Mouse (Mus musculus): ENCODE data around the gene Gm45337.
A peak's percentile ranks its signal among the peaks of the same experiment; 100 is the strongest.
"Not testable (repeated sequence)": the region's sequence is repeated elsewhere in the genome, so short reads cannot be mapped to it uniquely, and the experiment has no call there.

The Gm45337 gene

DNA sequence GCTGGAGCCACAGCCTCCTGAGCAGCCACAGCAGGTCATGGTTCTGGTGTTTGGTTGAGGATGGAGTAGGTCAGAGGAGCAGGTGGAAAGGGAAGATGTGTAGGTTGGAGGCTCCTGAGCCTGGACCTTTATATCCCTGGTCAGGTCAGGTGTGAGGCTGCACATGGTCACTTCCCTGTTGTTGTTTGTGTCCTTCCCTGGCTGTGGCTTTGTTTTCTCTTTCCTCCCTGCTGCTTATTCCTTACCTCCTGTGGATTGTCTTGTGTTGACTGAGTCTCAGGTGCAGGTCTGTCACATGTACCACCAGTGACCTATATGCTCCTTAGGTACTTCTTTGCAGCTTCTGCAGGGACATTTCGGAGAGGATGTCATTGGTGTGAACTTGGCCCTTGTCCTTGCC lies at the start of gene Gm45337:
Gene Gm45337, minus strand, starts transcription at position 101 of the 400 bp plus-strand sequence.
- DNase-seq (ENCODE audit: low read depth) = no peak

- no peak for DNase-seq (ENCODE audit: low read depth)
Observed at GRCm38 (mm10) chr7:142190289-142190688, 45.9 kb upstream of the Gm45337 start, which contains the start of gene Gm10153. Gene Gm10153, minus strand, starts transcription at chr7:142190389.

GRCm38 (mm10) chr7:142188156-142188555 lies 43.7 kb upstream of the Gm45337 start:
- DNase-seq (ENCODE audit: low read depth) = no peak

- DNase-seq (ENCODE audit: low read depth) = no peak
Observed at GRCm38 (mm10) chr7:142181021-142181420, 36.6 kb upstream of the Gm45337 start.

- no peak for DNase-seq (ENCODE audit: low read depth)
Observed at GRCm38 (mm10) chr7:142178685-142179084, 34.3 kb upstream of the Gm45337 start.

- DNase-seq (ENCODE audit: low read depth) = not testable (repeated sequence)
Observed at GRCm38 (mm10) chr7:142175905-142176304, 31.5 kb upstream of the Gm45337 start, which contains the start of gene Krtap5-2. Gene Krtap5-2, minus strand, starts transcription at chr7:142176005.

DNA sequence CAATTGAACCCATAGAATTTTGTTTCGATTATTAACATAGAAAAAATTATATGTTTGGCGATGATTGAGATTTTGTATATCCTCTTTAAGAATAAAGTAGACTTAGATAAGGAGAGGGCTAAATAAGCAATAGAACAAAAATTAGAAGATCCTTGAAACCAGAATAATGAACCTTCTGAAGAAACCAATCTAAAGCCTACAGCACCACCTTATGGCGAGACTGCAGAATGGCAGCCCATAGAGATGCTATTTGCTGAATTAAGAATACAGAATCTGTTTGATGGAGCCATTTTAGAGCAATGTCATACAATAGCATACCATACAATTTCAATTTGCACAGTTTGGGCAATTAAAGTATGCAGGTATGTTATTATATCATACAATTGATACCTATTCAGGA lies 25.4 kb upstream of the Gm45337 start:
- no peak for DNase-seq (ENCODE audit: low read depth)

DNA sequence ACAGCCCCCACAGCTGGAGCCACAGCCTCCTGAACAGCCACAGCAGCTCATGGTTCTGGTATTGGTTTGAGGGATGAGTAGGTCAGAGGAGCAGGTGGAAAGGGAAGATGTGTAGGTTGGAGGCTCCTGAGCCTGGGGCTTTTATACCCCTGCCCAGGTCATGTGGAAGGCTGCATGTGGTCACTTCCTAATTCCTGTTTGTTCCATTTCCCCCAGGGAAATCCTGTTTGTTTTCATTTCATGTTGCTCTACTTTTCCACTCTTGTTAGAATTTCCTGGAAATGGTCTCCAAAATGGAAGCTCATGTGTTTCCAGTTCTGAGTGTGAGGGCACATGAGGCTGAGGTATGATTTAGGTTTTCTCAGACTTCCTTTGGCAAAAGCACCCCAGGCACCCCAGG lies 21.2 kb upstream of the Gm45337 start, which contains the start of gene Gm4553:
Gene Gm4553, minus strand, starts transcription at position 101 of the 400 bp plus-strand sequence.
- DNase-seq (ENCODE audit: low read depth) = not testable (repeated sequence)

GRCm38 (mm10) chr7:142159366-142159765 lies 15.0 kb upstream of the Gm45337 start:
- no peak for DNase-seq (ENCODE audit: low read depth)

GRCm38 (mm10) chr7:142157013-142157412 lies 12.6 kb upstream of the Gm45337 start, which contains the start of gene Gm29735:
Gene Gm29735, minus strand, starts transcription at chr7:142157113.
- not testable (repeated sequence) for DNase-seq (ENCODE audit: low read depth)

GRCm38 (mm10) chr7:142155308-142155707 lies 10.9 kb upstream of the Gm45337 start:
- no peak for DNase-seq (ENCODE audit: low read depth)

- DNase-seq (ENCODE audit: low read depth) = no peak
Observed at GRCm38 (mm10) chr7:142152191-142152590, 7.8 kb upstream of the Gm45337 start.

GRCm38 (mm10) chr7:142148633-142149032 lies 4.2 kb upstream of the Gm45337 start:
- no peak for DNase-seq (ENCODE audit: low read depth)

GRCm38 (mm10) chr7:142146033-142146432 lies 1.6 kb upstream of the Gm45337 start:
- DNase-seq (ENCODE audit: low read depth) = peak; percentile 3

DNA sequence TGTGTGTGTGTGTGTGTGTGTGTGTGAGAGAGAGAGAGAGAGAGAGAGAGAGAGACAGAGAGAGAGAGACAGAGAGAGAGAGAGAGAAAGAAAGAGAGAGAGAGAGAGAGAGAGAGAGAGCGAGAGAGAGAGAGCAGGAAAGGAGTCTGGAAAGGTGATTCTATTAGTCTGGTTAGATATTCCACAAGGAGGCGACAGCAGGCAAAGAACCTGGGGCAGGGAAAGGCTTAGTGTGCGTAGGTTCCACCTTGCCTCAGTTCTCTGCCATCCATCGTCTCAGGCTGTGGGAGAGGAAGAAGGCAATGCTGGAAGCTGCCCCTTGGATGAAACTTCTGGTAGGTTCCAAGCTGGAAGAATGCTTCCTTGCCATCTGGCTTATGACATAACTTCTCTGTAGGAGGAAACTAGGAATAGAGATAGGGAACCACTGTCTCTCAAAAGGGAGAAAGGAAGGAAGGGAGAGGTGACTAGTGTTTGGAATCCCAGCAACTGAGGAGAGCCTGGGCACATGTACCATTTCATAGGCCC lies 1.1 kb upstream of the Gm45337 start:
- DNase-seq (ENCODE audit: low read depth) = no peak

DNA sequence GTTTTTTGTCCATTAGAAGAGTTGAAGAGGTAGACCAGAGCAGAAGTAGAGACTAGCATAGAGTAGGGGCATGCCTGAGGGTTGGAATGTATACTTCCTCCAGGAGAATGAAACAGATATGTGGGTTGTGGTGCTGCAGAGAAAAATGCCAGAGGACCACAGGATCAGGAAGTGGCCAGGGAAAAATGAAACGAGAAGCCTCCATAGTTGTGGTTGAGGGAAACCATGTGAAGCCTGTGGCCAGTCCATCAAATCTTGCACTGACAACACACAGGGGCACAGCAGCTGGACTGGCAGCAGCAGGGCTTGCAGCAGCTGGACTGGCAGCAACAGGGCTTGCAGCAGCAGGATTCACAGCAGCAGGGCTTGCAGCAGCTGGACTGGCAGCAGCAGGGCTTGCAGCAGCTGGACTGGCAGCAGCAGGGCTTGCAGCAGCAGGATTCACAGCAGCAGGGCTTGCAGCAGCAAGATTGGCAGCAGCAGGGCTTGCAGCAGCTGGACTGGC lies 849 bp downstream of the Gm45337 start:
- DNase-seq (ENCODE audit: low read depth) = not testable (repeated sequence)

DNA sequence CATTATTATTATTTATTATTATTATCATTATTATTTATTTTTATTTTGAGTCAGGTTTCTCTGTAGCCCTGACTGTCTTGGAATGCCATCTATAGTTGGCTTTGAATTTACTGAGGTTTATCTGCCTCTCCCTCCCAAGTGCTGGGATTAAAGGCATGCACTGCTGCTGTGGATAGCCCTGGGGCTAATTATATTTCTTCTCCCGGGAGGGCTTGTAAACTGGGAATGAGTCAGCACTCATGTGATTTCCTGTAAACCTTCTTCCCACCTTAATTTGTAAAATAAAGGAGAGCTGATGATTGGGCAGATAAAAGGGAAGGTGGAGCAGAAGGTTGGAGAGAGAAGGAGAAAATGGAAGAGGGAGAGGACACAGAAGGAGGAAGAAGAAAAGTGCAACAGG lies 3.7 kb downstream of the Gm45337 start:
- DNase-seq (ENCODE audit: low read depth) = no peak

DNA sequence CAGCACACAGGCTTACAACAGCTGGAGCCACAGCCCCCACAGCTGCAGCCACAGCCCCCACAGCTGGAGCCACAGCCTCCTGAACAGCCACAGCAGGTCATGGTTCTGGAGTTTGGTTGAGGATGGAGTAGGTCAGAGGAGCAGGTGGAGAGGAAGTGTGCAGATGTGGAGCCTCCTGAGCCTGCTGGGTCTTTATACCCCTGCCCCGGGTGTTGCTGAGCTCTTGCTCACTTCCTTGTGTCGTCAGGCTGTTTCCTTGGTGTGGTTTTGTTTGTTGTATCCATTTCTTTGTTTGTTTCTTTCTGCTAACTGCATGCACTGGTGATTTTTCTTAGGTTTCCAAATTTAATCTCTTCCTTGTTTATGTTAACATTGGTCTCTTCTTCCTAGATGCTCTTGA lies 8.5 kb downstream of the Gm45337 start, which contains the start of gene Gm39115:
Gene Gm39115, minus strand, starts transcription at position 101 of the 400 bp plus-strand sequence.
- DNase-seq (ENCODE audit: low read depth) = not testable (repeated sequence)

DNA sequence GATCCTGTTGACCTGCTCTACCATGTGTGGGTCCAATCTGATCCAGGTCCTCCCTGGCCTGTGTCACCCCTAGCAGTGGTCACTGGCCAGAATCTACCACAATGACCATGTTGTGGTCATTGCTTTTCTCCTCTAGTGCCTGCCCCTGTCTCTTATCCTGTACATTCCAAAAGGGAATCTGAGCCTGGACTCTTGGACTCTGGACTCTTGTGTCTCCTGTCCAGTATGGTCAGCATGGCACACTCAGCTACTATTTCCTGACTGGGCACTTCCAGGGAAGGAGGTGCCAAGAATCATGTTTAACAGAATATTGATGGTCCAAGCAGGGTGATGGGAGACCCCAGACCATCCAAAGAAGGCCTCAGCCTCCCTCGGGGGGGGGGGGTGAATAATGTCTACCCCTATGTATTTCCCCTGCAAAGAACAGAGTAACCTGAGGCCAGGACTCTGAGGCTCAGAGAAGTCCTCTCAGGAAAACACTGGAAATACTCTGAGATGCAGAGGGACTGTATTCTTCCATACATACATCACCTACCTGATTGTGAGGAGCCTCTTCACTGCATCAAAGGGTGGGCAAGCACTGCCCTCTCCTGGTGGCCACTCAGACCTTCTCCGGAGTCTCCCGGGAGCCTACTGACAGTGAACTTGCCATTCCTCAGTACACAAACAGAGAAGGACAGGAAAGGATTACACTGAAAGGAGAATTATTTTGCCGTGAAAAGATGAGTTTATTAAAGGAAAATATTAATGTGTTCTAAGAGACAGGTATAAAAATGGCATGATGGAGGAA lies 10.0 kb downstream of the Gm45337 start:
- DNase-seq (ENCODE audit: low read depth) = no peak

- DNase-seq (ENCODE audit: low read depth) = no peak
Observed at GRCm38 (mm10) chr7:142128843-142129242, 15.6 kb downstream of the Gm45337 start.

DNA sequence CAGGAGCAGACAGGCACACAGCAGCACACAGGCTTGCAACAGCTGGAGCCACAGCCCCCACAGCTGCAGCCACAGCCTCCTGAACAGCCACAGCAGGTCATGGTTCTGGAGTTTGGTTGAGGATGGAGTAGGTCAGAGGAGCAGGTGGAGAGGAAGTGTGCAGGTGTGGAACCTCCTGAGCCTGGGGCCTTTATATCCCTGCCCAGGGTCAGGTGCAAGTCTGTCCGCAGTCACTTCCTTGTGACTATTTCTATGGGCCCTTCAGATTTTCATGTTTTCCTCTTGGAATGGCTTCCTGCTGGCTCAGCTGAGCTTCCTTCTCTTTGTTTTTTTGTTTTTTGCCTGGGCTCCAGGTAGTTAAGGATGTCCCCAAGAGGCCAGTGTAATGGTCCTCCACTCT lies 23.8 kb downstream of the Gm45337 start, which contains the start of gene Gm45618:
Gene Gm45618, minus strand, starts transcription at position 101 of the 400 bp plus-strand sequence.
- not testable (repeated sequence) for DNase-seq (ENCODE audit: low read depth)

DNA sequence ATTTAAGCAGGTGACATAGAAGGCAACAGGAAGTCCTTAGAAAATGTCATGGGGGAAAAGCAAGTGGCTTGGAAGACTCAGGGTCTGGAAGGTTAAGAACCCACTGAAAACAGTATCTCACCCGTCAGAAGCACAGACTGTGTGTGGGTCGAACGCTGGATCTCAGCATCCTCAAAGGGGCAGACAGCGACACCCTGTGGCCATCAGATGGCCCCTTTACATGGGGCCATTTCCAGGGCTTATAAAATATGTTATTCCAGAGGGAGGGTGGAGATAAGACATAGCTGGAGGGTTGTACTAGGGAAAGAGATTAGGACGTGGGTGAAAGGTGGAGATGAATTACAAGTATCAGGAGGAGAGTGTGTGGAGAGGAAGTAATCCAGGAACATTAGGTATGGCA lies 24.8 kb downstream of the Gm45337 start:
- DNase-seq (ENCODE audit: low read depth) = no peak

DNA sequence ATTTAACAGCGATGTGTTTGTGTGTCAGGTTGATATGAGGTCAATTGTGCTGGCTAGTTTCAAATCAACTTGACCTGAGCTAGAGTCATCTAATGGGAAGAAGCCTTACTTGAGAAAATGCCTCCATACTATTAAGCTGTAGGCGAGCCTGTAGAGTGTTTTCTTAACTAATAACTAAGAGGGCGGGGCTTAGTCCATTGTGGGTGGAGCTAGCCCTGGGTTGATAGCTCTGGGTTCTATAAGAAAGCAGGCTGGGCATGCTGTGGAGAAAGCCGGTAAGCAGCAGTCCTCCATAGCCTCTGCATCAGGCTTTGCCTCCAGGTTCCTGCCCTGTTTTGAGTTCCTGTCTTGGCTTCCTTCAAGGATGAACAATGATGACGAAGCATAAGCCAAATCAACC lies 39.7 kb downstream of the Gm45337 start:
- no peak for DNase-seq (ENCODE audit: low read depth)

All from fibroblast of lung, adult 2 months (primary cell).